Mouse (Mus musculus) heart, postnatal 25 days (tissue): ENCODE results near the gene Gapvd1. TPM values are rescaled to one million over a fixed set of nuclear protein-coding genes. Genes with fewer than 3 reads are reported as not detected.

ENCODE experiments used
- DNase-seq: peaks from one replicate; pipeline ENCODE4 v3.0.0; 2022; ENCODE audit warnings: low spot score
- intact Hi-C: fragments of 180-260 bp; cut with DNase I; formaldehyde crosslinking; loops from one replicate; pipeline ENCODE4 v1.15.1; 2025
- total RNA-seq, 2 experiments: library from RNA; stranded (reverse); gene quantifications; 2 replicates each; pipeline ENCODE4 v1.2.3; 2021

The Gapvd1 gene
- total RNA-seq, 2 experiments from 2014 or later = 35.6 to 38.0 TPM

GRCm38 (mm10) chr2:34736626-34737025 is 18.4 kb downstream of the Gapvd1 start:
- intact Hi-C loops = no loop called here
- no peak for DNase-seq

- intact Hi-C loops = no loop called here
- DNase-seq = no peak
Measured at GRCm38 (mm10) chr2:34727045-34727728, 27.8 kb downstream of the Gapvd1 start.

GRCm38 (mm10) chr2:34725269-34725668 is 29.8 kb downstream of the Gapvd1 start:
- DNase-seq = no peak
- intact Hi-C loops = no loop called here

GRCm38 (mm10) chr2:34718196-34718595 is 36.8 kb downstream of the Gapvd1 start:
- no peak for DNase-seq
- intact Hi-C loops = no loop called here

GRCm38 (mm10) chr2:34711904-34712303 is 43.1 kb downstream of the Gapvd1 start:
- DNase-seq = no peak
- intact Hi-C loops = no loop called here

GRCm38 (mm10) chr2:34708675-34709074 is 46.4 kb downstream of the Gapvd1 start:
- intact Hi-C loops = no loop called here
- no peak for DNase-seq

- intact Hi-C loops = no loop called here
- no peak for DNase-seq
Measured at GRCm38 (mm10) chr2:34696592-34696991, 58.4 kb downstream of the Gapvd1 start.

- intact Hi-C loops = no loop called here
- DNase-seq = no peak
Measured at GRCm38 (mm10) chr2:34692861-34693260, 62.2 kb downstream of the Gapvd1 start.

GRCm38 (mm10) chr2:34684076-34684870 is 70.8 kb downstream of the Gapvd1 start:
- intact Hi-C loops = no loop called here
- no peak for DNase-seq

- DNase-seq = no peak
- intact Hi-C loops = no loop called here
Measured at GRCm38 (mm10) chr2:34677976-34678375, 77.1 kb downstream of the Gapvd1 start.

- intact Hi-C loops = no loop called here
- DNase-seq = no peak
Measured at GRCm38 (mm10) chr2:34677061-34677460, 78.0 kb downstream of the Gapvd1 start.

GRCm38 (mm10) chr2:34673846-34674245 is 81.2 kb downstream of the Gapvd1 start:
- DNase-seq = no peak
- intact Hi-C loops = loop anchor here (5.0 kb wide), 1 partner anchor 298 kb away; no protein-coding TSS in a partner anchor

GRCm38 (mm10) chr2:34671385-34672026 is 83.5 kb downstream of the Gapvd1 start:
- DNase-seq = no peak
- intact Hi-C loops = loop anchor here (5.0 kb wide), 1 partner anchor 301 kb away; no protein-coding TSS in a partner anchor

GRCm38 (mm10) chr2:34670470-34670869 is 84.6 kb downstream of the Gapvd1 start:
- intact Hi-C loops = loop anchor here (5.0 kb wide), 1 partner anchor 302 kb away; no protein-coding TSS in a partner anchor
- no peak for DNase-seq

- DNase-seq = no peak
- intact Hi-C loops = no loop called here
Measured at GRCm38 (mm10) chr2:34669203-34669746, 85.8 kb downstream of the Gapvd1 start.

GRCm38 (mm10) chr2:34668440-34669191 is 86.4 kb downstream of the Gapvd1 start:
- intact Hi-C loops = no loop called here
- DNase-seq = no peak

- no peak for DNase-seq
- intact Hi-C loops = no loop called here
Measured at GRCm38 (mm10) chr2:34667820-34668219, 87.2 kb downstream of the Gapvd1 start.

GRCm38 (mm10) chr2:34647410-34647809 is 107.6 kb downstream of the Gapvd1 start:
- intact Hi-C loops = loop anchor here (10.0 kb wide), 1 partner anchor 273 kb away; the partner anchor contains the start of gene Pbx3
- DNase-seq = no peak

GRCm38 (mm10) chr2:34646541-34646865 is 108.5 kb downstream of the Gapvd1 start:
- intact Hi-C loops = loop anchor here (10.0 kb wide), 1 partner anchor 272 kb away; the partner anchor contains the start of gene Pbx3

More at GRCm38 (mm10) chr2:34646541-34646865, 108.5 kb downstream of the Gapvd1 start:
- no peak for DNase-seq
